Mouse (Mus musculus): ENCODE measurements around the gene Ttc9c.

Gene Ttc9c

GRCm38 (mm10) chr19:8830664-8831063 lies 11.5 kb upstream of the Ttc9c start:
- DNase-seq (ENCODE audit: low read depth) = no peak

- DNase-seq (ENCODE audit: low read depth) = no peak
These were observed 10.5 kb upstream of the Ttc9c start, which contains the start of gene AC129217.1 for GRCm38 (mm10) chr19:8829660-8830059. Gene AC129217.1 (plus strand): TSS chr19:8829773.

- no peak for DNase-seq (ENCODE audit: low read depth)
These were observed 3.6 kb upstream of the Ttc9c start for GRCm38 (mm10) chr19:8822696-8823095.

- DNase-seq (ENCODE audit: low read depth) = no peak
These were observed 2.0 kb upstream of the Ttc9c start for GRCm38 (mm10) chr19:8821146-8821545.

GRCm38 (mm10) chr19:8820424-8820956 lies 1.4 kb upstream of the Ttc9c start:
- DNase-seq (ENCODE audit: low read depth) = no peak

DNA sequence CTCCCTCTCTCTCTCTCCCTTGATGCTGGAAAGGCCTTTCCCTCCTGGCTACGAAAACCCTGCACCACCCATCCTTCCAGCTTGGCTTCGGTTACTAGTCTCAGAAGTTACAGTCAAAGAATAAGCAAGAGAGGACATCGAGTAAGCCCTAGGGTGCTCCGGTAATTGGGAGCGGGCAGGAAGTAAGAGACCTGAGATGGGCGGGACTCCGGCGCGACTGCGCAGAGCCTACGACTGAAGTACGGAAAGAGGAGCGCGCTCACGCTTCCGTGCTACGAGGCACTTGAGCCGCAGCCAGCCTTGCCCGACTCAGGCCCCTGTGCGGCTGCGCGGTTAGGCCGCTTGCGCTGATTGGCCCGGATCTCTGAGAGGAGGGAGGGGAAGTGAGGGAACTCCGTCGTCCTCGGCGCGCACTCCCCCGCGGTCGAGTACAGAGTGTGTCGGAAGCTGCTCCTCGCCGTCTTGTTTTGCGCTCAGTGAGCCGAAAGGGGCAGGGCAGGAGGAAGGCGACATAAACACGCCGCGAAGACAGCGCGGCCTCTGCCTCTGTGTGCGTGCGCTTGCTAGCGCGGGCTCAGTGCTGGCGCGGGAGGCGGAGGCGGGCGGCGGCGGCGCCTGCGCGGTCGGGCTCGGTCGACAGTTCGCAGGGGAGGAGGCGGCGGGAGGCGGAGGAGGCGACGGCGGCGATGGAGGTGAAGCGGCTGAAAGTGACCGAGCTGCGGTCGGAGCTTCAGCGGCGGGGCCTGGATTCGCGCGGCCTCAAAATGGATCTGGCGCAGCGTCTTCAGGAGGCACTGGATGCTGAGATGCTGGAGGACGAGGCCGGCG lies 677 bp upstream of the Ttc9c start, which contains the start of gene Hnrnpul2:
TSS of gene Hnrnpul2 (plus strand) at position 415 of the 828 bp plus-strand sequence.
- peak; percentile 99 for DNase-seq (ENCODE audit: low read depth)

GRCm38 (mm10) chr19:8818301-8818798 lies 783 bp downstream of the Ttc9c start:
- DNase-seq (ENCODE audit: low read depth) = no peak

DNA sequence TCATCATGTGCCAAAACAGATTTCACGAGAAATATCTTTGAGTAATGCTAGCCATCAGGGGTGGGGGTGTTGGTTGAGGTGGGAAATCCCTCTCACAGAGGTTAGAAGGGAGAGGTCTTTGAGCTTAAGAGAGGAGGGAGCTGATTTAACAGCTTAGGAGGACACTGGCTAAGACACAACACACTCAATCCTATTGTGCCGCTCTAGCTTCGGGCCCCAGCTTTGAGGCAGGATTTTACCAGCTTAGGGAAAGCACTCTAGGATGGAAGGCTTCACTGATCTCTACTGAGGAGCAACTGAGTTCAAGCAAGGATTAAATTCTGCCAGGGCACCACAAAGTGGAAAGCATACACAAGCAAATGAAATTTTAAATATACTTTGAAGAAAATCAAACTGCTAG lies 2.1 kb downstream of the Ttc9c start:
- DNase-seq (ENCODE audit: low read depth) = no peak

DNA sequence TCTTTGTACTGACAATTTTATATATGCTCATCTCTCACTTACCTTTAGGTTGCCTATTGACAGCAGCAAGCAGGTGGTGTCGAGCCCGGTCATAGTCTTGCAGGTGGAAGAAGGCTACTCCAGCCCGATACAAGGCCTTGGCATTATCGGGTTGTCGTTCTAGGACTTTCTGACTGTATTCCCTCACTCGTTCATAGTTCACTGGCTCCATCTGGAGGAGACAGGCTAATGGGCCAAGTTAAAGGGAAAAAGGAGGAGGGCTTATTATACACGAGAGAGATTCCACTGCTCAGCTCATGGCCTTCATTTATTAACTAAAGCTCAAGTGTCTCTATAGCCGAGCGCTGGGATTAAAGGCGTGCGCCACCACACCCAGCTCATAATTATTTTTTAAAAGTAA lies 3.3 kb downstream of the Ttc9c start:
- no peak for DNase-seq (ENCODE audit: low read depth)

DNA sequence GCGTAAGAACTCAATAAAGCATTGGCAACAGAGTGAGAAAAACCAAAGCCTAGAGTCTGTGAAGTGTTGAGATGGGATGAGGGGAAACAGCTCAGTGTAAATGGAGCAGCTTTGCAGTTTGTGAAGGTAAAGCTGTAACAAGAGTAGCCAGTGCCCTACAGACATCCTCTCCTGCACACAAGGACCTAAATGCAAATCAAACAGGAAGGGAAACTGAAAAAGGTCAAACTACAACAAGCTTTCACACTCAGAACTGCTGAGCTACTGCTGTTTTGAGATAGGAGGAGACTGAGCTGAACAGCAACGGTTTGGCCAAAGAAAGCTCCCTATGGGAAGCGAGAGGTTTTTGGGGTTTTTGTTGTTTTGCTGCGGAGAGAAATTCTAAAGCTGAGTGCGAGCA lies 12.3 kb downstream of the Ttc9c start:
- no peak for DNase-seq (ENCODE audit: low read depth)

DNA sequence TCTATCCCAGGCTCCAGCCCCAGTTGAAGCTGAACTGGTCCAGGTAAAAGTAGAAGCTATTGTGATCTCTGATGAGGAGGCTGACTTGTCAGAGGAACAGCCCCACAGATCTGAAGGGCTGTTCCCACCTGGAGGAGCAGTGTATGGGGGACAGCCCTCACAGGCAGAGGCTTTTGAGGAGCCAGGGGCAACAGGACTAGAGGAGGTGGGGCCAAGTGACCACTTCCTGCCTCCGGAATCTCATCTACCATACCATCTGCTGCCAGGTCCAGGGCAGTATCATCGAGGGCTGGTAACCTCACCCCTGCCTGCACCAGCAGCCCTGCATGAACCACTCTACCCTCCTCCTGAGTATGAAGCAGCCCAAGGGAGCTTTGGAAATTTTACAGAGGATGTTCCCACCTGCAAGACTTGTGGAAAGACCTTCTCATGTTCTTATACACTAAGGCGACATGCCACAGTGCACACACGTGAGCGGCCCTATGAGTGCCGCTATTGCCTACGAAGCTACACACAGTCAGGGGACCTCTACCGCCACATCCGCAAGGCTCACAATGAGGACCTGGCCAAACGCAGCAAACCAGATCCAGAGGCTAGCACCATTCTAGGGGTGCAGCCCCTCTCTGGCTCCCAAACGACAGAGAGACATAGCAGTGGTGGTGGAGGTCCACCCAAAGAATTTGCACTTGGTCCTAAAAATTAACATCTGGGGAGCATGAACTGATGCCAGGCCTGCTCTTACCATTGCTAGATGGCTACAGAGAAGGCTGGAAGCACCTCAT lies 15.1 kb downstream of the Ttc9c start:
- no peak for DNase-seq (ENCODE audit: low read depth)

DNA sequence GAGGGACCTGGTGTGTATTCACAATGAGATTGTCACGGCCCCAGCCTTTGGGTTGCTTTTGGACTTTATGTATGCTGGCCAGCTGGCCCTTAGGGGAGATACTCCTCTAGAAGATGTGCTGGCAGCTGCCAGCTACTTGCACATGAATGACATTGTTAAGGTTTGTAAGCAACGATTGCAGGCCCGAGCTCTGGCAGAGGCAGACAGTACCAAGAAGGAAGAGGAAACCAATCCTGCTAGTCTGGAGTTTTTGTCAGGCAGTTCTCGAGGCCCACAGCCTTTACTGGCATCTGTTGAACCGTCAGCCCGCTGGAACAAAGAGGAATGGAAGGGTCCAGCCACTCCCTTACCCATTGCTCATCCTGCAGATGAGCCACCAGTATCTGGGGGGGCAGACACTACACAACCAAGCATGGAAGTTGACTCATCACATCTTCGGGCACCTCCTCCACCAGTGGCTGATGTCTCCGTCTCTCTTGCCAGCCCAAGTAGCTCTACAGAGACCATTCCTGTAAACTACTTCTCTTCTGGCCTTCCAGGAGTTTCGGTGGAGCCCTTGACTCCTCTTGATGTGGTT lies 15.8 kb downstream of the Ttc9c start:
- DNase-seq (ENCODE audit: low read depth) = no peak

DNA sequence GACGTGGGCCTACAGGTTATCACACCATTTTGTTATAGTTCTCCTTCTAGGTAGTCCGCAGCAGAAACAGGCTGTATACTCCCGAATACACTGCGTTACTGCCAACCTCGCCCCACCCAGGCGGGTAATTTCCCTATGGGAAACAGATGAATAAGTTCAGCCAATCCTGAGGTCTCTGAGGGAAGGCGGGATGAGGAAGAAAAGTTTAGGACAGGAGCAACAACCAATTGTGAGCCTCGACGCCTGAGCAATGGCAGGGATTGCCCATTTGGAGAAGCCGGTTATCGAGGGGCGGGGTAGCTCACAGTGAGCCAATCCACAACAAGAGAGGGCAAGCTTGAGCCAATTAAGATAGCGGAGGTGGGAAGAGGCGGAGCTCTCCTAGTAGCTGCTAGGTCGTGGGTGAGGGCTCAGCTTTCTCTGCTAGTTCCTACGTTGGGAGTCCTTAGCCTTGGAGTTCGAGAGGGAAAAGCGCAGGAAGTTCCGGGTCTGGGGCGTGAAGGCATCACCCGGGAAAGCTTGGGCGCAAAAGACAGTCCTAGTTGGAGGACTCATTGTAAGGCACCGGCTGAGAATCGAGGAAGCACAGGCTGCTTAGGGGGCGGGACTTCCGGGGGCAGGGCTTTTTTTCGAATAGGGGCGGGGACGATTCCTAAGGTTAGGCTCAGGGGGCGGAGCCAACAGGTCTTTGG lies 16.9 kb downstream of the Ttc9c start, which contains the start of gene Zbtb3:
TSS of gene Zbtb3 (plus strand) at position 426 of the 692 bp plus-strand sequence.
- peak; percentile 99 for DNase-seq (ENCODE audit: low read depth)

DNA sequence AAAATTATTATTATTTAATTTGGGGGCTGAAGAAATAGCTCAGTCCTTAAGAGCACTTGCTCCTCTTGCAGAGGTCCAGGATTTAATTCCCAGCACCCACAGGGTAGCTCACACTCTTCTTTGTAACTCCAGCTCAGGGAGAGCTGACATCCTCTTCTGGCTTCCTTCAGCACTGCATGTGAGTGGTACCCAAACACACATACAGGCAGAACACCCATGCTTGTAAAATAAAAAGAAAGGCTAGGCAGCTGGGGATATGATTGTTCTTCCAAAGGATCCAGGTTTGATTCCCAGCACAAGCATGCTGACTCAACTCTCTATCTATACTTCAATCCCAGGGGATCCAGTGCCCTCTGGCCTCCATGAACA lies 20.2 kb downstream of the Ttc9c start:
- DNase-seq (ENCODE audit: low read depth) = no peak

GRCm38 (mm10) chr19:8798264-8798946 lies 20.7 kb downstream of the Ttc9c start, which contains the start of gene Polr2g:
Gene Polr2g (minus strand): TSS chr19:8798577.
- peak; percentile 88 for DNase-seq (ENCODE audit: low read depth)

DNA sequence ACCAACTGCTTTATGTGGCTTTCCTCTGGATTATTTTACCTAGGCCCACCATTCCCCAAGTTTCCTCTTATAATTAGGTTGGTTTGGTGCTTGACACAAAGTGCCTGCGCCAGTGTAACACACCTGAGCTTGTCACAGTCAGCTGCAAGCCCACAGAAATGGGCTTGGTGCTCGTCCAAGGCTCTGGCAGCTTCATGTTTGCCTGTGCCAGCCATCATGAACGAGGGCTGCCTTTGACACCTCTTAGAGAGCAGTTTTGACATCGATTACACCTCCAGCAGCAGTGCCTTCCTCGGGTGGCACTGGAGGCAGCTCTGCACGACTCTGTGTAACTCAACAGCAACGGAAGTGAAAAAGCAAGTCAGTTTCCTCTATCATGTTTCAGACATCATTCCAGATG lies 29.0 kb downstream of the Ttc9c start:
- no peak for DNase-seq (ENCODE audit: low read depth)

DNA sequence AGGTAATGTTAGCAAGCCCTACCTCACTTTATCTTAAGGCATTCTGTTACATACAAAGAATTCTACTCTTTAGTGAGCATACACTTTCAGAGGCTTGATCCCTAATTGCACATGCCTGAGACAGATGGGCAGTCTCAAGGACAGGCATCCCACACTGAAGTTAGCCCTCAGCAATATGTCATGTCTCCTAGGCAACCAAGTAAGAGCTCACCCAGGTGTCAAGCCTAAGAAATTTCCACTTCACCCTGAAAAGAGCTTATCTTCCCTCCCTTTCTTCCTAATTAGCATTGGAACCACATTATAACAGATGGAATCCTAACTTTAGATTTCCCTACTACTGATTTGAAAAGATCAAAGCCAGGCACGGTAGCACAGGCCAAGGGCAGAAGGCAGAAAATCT lies 30.0 kb downstream of the Ttc9c start:
- no peak for DNase-seq (ENCODE audit: low read depth)

DNA sequence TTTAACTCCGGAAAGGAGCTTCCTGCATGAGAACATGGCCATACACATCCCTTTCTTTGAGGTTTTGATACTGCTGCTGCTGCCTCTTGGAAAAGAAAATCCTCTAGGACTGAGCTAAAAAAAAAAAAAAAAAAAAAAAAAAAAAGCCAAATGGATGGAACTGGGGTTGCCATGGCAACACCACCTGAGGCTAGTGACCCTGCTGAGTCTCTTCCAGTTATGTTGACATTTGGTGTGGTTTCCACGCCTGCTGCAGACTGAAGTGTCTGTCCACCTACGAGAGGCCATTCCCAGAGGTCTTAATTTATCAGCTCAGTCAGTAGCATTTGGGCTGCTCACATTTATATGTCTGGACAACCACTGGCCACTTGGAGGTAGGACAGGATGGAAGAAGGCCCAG lies 30.6 kb downstream of the Ttc9c start:
- no peak for DNase-seq (ENCODE audit: low read depth)

GRCm38 (mm10) chr19:8786008-8786781 lies 32.9 kb downstream of the Ttc9c start, which contains the start of gene Taf6l:
Gene Taf6l (minus strand): TSS chr19:8786417.
- DNase-seq (ENCODE audit: low read depth) = peak; percentile 89

DNA sequence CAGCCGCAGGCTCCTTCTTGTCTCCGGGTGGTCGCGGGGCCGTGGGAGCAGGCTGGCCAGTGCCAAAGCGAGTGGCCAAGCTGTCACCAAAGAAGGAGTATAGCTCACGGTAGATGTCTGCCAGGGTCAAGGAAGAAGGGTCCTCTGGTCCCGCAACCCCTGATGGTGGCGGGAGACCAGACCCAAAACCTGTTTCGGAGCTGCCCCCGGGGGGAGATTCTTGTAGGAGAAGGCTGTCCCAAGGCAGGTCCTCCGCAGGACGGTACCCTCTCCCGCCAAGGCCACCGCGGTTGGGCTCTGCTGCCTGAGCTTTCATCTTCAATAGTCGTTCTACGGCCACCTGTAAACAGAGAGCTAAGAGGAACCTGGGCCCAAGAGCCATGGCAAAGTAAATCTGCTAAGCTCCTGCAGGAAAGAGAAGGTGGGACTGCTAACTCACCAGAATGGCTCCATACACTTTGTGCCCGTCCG lies 44.1 kb downstream of the Ttc9c start:
- DNase-seq (ENCODE audit: low read depth) = no peak

Measured in fibroblast of lung, adult 2 months (primary cell).